Mouse (Mus musculus) liver, postnatal 0 days (tissue): ENCODE results near the gene Cmah. TPM values are rescaled to one million over a fixed set of nuclear protein-coding genes. Genes with fewer than 3 reads are reported as not detected.

Experiments used
- ATAC-seq: fragments of 200-750 bp; cut with Nextera tagmentation; 2 replicates; pipeline ENCODE4 v1.8.0; 2017; ENCODE audit warnings: mild to moderate bottlenecking, moderate library complexity
- DNase-seq: peaks from one replicate; pipeline ENCODE4 v3.0.0-alpha.2; 2016
- H3K27ac ChIP-seq: fragments of 300-500 bp; sonication (generic); 2 replicates; pipeline ENCODE4 v1.5.1; 2014; ENCODE audit warnings: antibody characterized with exemption, moderate library complexity, mild to moderate bottlenecking, low read depth
- H3K27me3 ChIP-seq: fragments of 300-500 bp; sonication (generic); 2 replicates; pipeline ENCODE4 v1.6.1; 2014; ENCODE audit warnings: low read length, control low read depth, mixed read lengths; ENCODE audit not compliant: insufficient read depth
- H3K36me3 ChIP-seq: fragments of 300-500 bp; sonication (generic); replicated peaks from 2 replicates; pipeline ENCODE4 v1.6.1; 2014; ENCODE audit warnings: mild to moderate bottlenecking, control low read depth, low read length, moderate library complexity, mixed read lengths; ENCODE audit not compliant: insufficient read depth
- H3K4me1 ChIP-seq: fragments of 300-500 bp; sonication (generic); 2 replicates; pipeline ENCODE4 v1.6.1; 2014; ENCODE audit warnings: antibody characterized with exemption, mild to moderate bottlenecking, control low read depth; ENCODE audit not compliant: insufficient read depth
- H3K4me2 ChIP-seq: fragments of 300-500 bp; sonication (generic); 2 replicates; pipeline ENCODE4 v1.6.1; 2014; ENCODE audit warnings: low read depth, mild to moderate bottlenecking, low read length, moderate library complexity, mixed read lengths
- H3K4me3 ChIP-seq: fragments of 300-500 bp; sonication (generic); 2 replicates; pipeline ENCODE4 v1.5.1; 2014; ENCODE audit warnings: low read depth, low read length
- H3K9ac ChIP-seq: fragments of 300-500 bp; sonication (generic); replicated peaks from 2 replicates; pipeline ENCODE4 v1.6.1; 2014; ENCODE audit warnings: mild to moderate bottlenecking, moderate library complexity
- H3K9me3 ChIP-seq: fragments of 300-500 bp; sonication (generic); 2 replicates; pipeline ENCODE4 v1.6.1; 2016; ENCODE audit warnings: mild to moderate bottlenecking, control low read depth, low read length, mixed read lengths
- CTCF ChIP-seq: sonication (generic); IDR thresholded peaks from 2 replicates; pipeline ENCODE4 v1.5.1; 2016; ENCODE audit warnings: antibody characterized with exemption, low read depth
- EP300 ChIP-seq: IDR thresholded peaks from 2 replicates; pipeline ENCODE4 v1.6.1; 2016; ENCODE audit warnings: antibody characterized with exemption, low read depth, mild to moderate bottlenecking
- WGBS: fragments of 180-500 bp; shearing (Covaris S2); extraction: QIAGEN DNeasy Blood & Tissue Kit; methylation state at CpG from one replicate; pipeline ENCODE4 v1.1.7; 2014; ENCODE audit not compliant: insufficient replicate concordance; 5-methylcytosine and 5-hydroxymethylcytosine counted together
- polyA plus RNA-seq: library from polyadenylated mRNA; unstranded; fragments of >200 nt; fragmentation: Nextera tagmentation; extraction: Ambion mirVana; gene quantifications from 2 replicates; pipeline ENCODE4 v1.2.1, GENCODE M21; 2015

Gene Cmah
- polyA plus RNA-seq, 1 experiment from 2014 or later, result 3.7 TPM

- TF ChIP-seq CTCF (no peak), EP300 (no peak)
Measured at GRCm38 (mm10) chr13:24451455-24451854, 124.3 kb downstream of the Cmah start.

GRCm38 (mm10) chr13:24453737-24454136 lies 126.5 kb downstream of the Cmah start:
- ATAC-seq, result no peak
- WGBS, result 95% methylated on average over 5 of the region's 5 CpGs
- TF ChIP-seq EP300, result no peak
- no peak for TF ChIP-seq CTCF

More at GRCm38 (mm10) chr13:24451455-24451854, 124.3 kb downstream of the Cmah start:
- ATAC-seq, result no peak
- 44% methylated on average over 2 of the region's 2 CpGs for WGBS
- no peak overlapping the region for H3K4me2 ChIP-seq
- no peak overlapping the region for H3K27ac ChIP-seq
- no peaks in the 10 kb centered on the region for H3K36me3 ChIP-seq
- no peak for DNase-seq
- no peak overlapping the region for H3K4me3 ChIP-seq
- H3K4me1 ChIP-seq, result peaks cover 3% of the 10 kb centered on the region; the same call in 1 of the 2 replicates
- H3K27me3 ChIP-seq, result no peaks in the 10 kb centered on the region
- H3K9ac ChIP-seq, result no peak overlapping the region
- H3K9me3 ChIP-seq, result no peaks in the 10 kb centered on the region

GRCm38 (mm10) chr13:24456385-24456784 lies 129.2 kb downstream of the Cmah start:
- Histone ChIP-seq H3K4me3 (no peak overlapping the region), H3K9ac (no peak overlapping the region), H3K9me3 (no peaks in the 10 kb centered on the region), H3K36me3 (peaks cover 3% of the 10 kb centered on the region; the same call in 1 of the 2 replicates), H3K27me3 (no peaks in the 10 kb centered on the region), H3K27ac (no peak overlapping the region), H3K4me1 (no peaks in the 10 kb centered on the region), H3K4me2 (no peak overlapping the region)
- TF ChIP-seq EP300 (no peak), CTCF (no peak)
- no peak for DNase-seq
- 51% methylated on average over 4 of the region's 4 CpGs for WGBS
- no peak for ATAC-seq

More at GRCm38 (mm10) chr13:24453737-24454136, 126.5 kb downstream of the Cmah start:
- Histone ChIP-seq H3K4me2 (no peak overlapping the region), H3K36me3 (0 out of 2 replicates have a peak, but pooled peaks cover 3% of the 10 kb centered on the region), H3K4me1 (no peaks in the 10 kb centered on the region), H3K9ac (no peak overlapping the region), H3K4me3 (no peak overlapping the region), H3K27me3 (no peaks in the 10 kb centered on the region), H3K27ac (no peak overlapping the region), H3K9me3 (no peaks in the 10 kb centered on the region)
- DNase-seq, result no peak

- WGBS, result 83% methylated on average over 5 of the region's 5 CpGs
- H3K9me3 ChIP-seq, result no peaks in the 10 kb centered on the region
- no peak for DNase-seq
- H3K27ac ChIP-seq, result no peak overlapping the region
- no peak for TF ChIP-seq EP300
- no peak for TF ChIP-seq CTCF
- H3K4me2 ChIP-seq, result no peak overlapping the region
- H3K9ac ChIP-seq, result no peak overlapping the region
- ATAC-seq, result no peak
- no peaks in the 10 kb centered on the region for H3K27me3 ChIP-seq
- H3K36me3 ChIP-seq, result peaks cover 7% of the 10 kb centered on the region; the same call in 1 of the 2 replicates
- H3K4me3 ChIP-seq, result no peak overlapping the region
- no peaks in the 10 kb centered on the region for H3K4me1 ChIP-seq
Measured at GRCm38 (mm10) chr13:24460517-24460916, 133.3 kb downstream of the Cmah start.

- H3K4me2 ChIP-seq, result no peak overlapping the region
- DNase-seq (no peak), ATAC-seq (no peak)
- 45% methylated on average over 7 of the region's 7 CpGs for WGBS
- TF ChIP-seq EP300, result no peak
- TF ChIP-seq CTCF, result no peak
- no peaks in the 10 kb centered on the region for H3K27me3 ChIP-seq
- no peak overlapping the region for H3K4me3 ChIP-seq
- H3K9me3 ChIP-seq, result no peaks in the 10 kb centered on the region
- H3K9ac ChIP-seq, result no peak overlapping the region
- no peak overlapping the region for H3K27ac ChIP-seq
- H3K36me3 ChIP-seq, result peaks cover 4% of the 10 kb centered on the region; the same call in 1 of the 2 replicates
- no peaks in the 10 kb centered on the region for H3K4me1 ChIP-seq
Measured at GRCm38 (mm10) chr13:24463767-24464166, 136.6 kb downstream of the Cmah start.

- 87% methylated on average over 9 of the region's 9 CpGs for WGBS
- H3K36me3 ChIP-seq, result peaks cover 6% of the 10 kb centered on the region; the same call in 1 of the 2 replicates
- no peak overlapping the region for H3K27ac ChIP-seq
- H3K4me1 ChIP-seq, result no peaks in the 10 kb centered on the region
- H3K4me2 ChIP-seq, result no peak overlapping the region
- TF ChIP-seq CTCF (no peak), EP300 (no peak)
- H3K9me3 ChIP-seq, result no peaks in the 10 kb centered on the region
- ATAC-seq (no peak), DNase-seq (no peak)
- H3K4me3 ChIP-seq, result no peak overlapping the region
- no peak overlapping the region for H3K9ac ChIP-seq
- H3K27me3 ChIP-seq, result no peaks in the 10 kb centered on the region
Measured at GRCm38 (mm10) chr13:24466027-24466426, 138.8 kb downstream of the Cmah start.
